Mouse (Mus musculus) kidney, embryonic 14.5 days (tissue): Measurements from ENCODE around the gene Prss37. TPM values are rescaled to one million over a fixed set of nuclear protein-coding genes. Genes with fewer than 3 reads are reported as not detected.

Source experiments
- ATAC-seq: fragments of 200-750 bp; cut with Nextera tagmentation; 2 replicates; pipeline ENCODE4 v1.8.0; 2017; ENCODE audit warnings: moderate number of reproducible peaks, mild to moderate bottlenecking, moderate TSS enrichment, moderate library complexity; ENCODE audit not compliant: low FRiP score, low TSS enrichment
- H3K27ac ChIP-seq: fragments of 300-500 bp; sonication (generic); 2 replicates; pipeline ENCODE4 v1.5.1; 2014; ENCODE audit warnings: low read depth, mild to moderate bottlenecking, low read length, moderate library complexity, mixed read lengths
- H3K27me3 ChIP-seq: fragments of 300-500 bp; sonication (generic); 2 replicates; pipeline ENCODE4 v1.6.1; 2014; ENCODE audit warnings: mild to moderate bottlenecking, low read length; ENCODE audit not compliant: control insufficient read depth, insufficient read depth
- H3K36me3 ChIP-seq: fragments of 300-500 bp; sonication (generic); 2 replicates; pipeline ENCODE4 v1.6.1; 2014; ENCODE audit warnings: low read length, mixed read lengths; ENCODE audit not compliant: control insufficient read depth, insufficient read depth
- H3K4me1 ChIP-seq: fragments of 300-500 bp; sonication (generic); 2 replicates; pipeline ENCODE4 v1.6.1; 2014; ENCODE audit warnings: low read length, mixed read lengths; ENCODE audit not compliant: control insufficient read depth, insufficient read depth
- H3K4me2 ChIP-seq: fragments of 300-500 bp; sonication (generic); replicated peaks from 2 replicates; pipeline ENCODE4 v1.6.1; 2014; ENCODE audit warnings: low read depth, mild to moderate bottlenecking, low read length
- H3K4me3 ChIP-seq: fragments of 300-500 bp; sonication (generic); 2 replicates; pipeline ENCODE4 v1.5.1; 2014; ENCODE audit warnings: mild to moderate bottlenecking, low read length
- H3K9ac ChIP-seq: fragments of 300-500 bp; sonication (generic); 2 replicates; pipeline ENCODE4 v1.6.1; 2014; ENCODE audit warnings: low read depth, mild to moderate bottlenecking, low read length, moderate library complexity
- H3K9me3 ChIP-seq: fragments of 300-500 bp; sonication (generic); 2 replicates; pipeline ENCODE4 v1.6.1; 2016; ENCODE audit warnings: low read length; ENCODE audit not compliant: control insufficient read depth
- WGBS: fragments of 180-500 bp; shearing (Covaris S2); extraction: QIAGEN DNeasy Blood & Tissue Kit; methylation state at CpG from one replicate; pipeline ENCODE4 v1.1.7; 2014; 5-methylcytosine and 5-hydroxymethylcytosine counted together
- polyA plus RNA-seq: library from polyadenylated mRNA; unstranded; fragments of >200 nt; fragmentation: Nextera tagmentation; extraction: Ambion mirVana; gene quantifications from 2 replicates; pipeline ENCODE4 v1.2.1, GENCODE M21; 2014

The Prss37 gene
- polyA plus RNA-seq, 1 experiment from 2014 or later, result not detected

DNA sequence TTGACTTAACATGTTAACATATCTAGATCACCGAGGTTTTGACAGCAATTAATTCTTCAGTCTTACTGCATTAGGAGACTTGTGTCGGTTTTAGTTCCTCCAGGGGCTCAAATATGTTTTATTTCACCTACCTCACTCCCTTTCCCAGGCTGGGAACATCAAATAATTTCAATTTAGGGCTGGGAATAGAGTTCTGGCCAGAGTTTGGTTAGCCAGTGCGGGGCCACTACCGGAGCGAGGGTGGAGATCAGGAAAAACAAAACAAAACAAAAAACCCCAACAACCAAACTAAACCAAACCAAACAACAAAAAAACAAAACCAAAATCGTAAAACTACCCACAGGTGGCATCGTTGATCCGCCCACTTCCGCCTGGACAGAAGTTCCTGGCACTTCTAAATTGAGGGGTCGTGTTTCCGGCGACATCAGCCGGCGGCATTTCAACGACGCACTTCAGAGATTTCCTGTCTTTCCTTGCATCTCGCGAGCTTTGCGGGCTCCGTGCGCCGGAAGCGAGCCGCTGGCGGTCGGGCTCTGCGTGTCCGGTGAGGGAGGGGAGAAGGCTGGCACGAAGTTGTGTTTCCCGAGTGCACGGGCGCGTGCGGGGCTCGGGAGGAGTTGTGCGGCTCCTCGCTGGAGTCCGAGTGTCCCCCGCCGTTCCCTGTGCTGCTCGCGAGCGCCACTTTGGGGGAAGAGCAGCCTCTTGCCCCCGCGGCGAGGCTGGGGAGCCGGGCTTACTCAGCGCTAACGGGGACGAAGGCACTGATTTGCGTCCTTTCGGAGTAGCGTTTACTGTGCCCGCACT lies 48.2 kb downstream of the Prss37 start, which contains the start of gene Ssbp1:
Gene Ssbp1 (plus strand): TSS at position 437 of the 804 bp plus-strand sequence.
- peaks cover 5% of the 10 kb centered on the region; the same call in 1 of the 2 replicates for H3K4me1 ChIP-seq
- H3K4me3 ChIP-seq, result peak within 1 kb of the TSS; percentile 67
- peaks cover 28% of the 10 kb centered on the region for H3K36me3 ChIP-seq
- no peaks in the 10 kb centered on the region for H3K9me3 ChIP-seq
- H3K27me3 ChIP-seq, result no peaks in the 10 kb centered on the region
- H3K27ac ChIP-seq, result peak within 1 kb of the TSS; percentile 93
- WGBS, result under 1% methylated on average over 54 of the region's 54 CpGs
- peak within 1 kb of the TSS; percentile 92 for H3K9ac ChIP-seq
- peak; percentile 98 for ATAC-seq
- peak within 1 kb of the TSS; percentile 73 for H3K4me2 ChIP-seq

DNA sequence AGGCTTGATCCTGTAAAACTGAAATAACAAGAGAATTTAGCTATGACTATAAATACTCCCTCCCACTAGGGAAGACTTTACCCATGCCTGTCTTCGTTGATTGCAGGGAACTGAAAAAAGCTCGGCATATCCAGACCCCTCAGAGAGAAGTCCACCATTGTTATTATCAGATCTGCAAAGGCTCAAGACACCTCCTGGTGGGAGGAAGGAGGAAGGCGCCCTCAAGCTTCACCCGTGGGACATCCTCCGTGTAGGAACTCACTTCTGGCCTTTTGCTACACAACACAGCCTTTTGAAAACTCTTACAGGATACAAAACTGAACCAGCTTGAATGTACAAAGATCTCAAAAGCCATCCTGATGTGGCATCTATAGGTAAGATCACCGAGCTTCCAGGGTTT lies 53.6 kb downstream of the Prss37 start:
- no peaks in the 10 kb centered on the region for H3K27me3 ChIP-seq
- H3K4me3 ChIP-seq, result no peak overlapping the region
- WGBS, result 51% methylated on average over 6 of the region's 6 CpGs
- H3K27ac ChIP-seq, result no peak overlapping the region
- no peak overlapping the region for H3K4me2 ChIP-seq
- H3K9me3 ChIP-seq, result no peaks in the 10 kb centered on the region
- H3K36me3 ChIP-seq, result no peaks in the 10 kb centered on the region
- no peak for ATAC-seq
- no peak overlapping the region for H3K9ac ChIP-seq
- H3K4me1 ChIP-seq, result no peaks in the 10 kb centered on the region

Other genes starting within 250 kb of the Prss37 start
- gene Agk, start 194.3 kb downstream of the Prss37 start, polyA plus RNA-seq, result 47.3 and 56.0 TPM in 2 replicates
- gene E330009J07Rik, start 83.4 kb downstream of the Prss37 start, polyA plus RNA-seq, result 14.0 and 17.7 TPM in 2 replicates
- gene Wee2, start 80.4 kb downstream of the Prss37 start, polyA plus RNA-seq, result 0.09 TPM in 1 of 2 replicates, not detected in the other
- gene Ssbp1, start 48.2 kb downstream of the Prss37 start, polyA plus RNA-seq, result 177 and 241 TPM in 2 replicates
- not detected in 2 replicates for gene Tas2r137, start 28.3 kb downstream of the Prss37 start, polyA plus RNA-seq
- not detected in 2 replicates for gene Tas2r108, start 26.0 kb downstream of the Prss37 start, polyA plus RNA-seq
- 0.07 TPM in 1 of 2 replicates, not detected in the other for gene Olfr461, start 35.5 kb upstream of the Prss37 start, polyA plus RNA-seq
- gene Olfr460, start 50.0 kb upstream of the Prss37 start, polyA plus RNA-seq, result not detected in 2 replicates
- 0.34 and 0.43 TPM in 2 replicates for gene Clec5a, start 66.3 kb upstream of the Prss37 start, polyA plus RNA-seq
- gene Tas2r138, start 93.8 kb upstream of the Prss37 start, polyA plus RNA-seq, result not detected in 2 replicates
- gene Mgam, start 109.3 kb upstream of the Prss37 start, polyA plus RNA-seq, result 0.40 and 1.4 TPM in 2 replicates